Mouse (Mus musculus): ENCODE data around the gene Trp53. TPM values are rescaled to one million over a fixed set of nuclear protein-coding genes. Genes with fewer than 3 reads are reported as not detected.
A peak's percentile ranks its signal among the peaks of the same experiment; 100 is the strongest.

The Trp53 gene
- total and polyA plus RNA-seq, 2 experiments from 2014 or later: 30.3 to 34.5 TPM

- Histone ChIP-seq H3K4me2 (ENCODE audit: low read depth, low read length, poor library complexity, severe bottlenecking) (peak within 1 kb of the TSS; percentile 80), H3K4me3 (ENCODE audit: low read depth, low read length) (peak within 1 kb of the TSS; percentile 91), H3K9ac (replicated peaks; ENCODE audit: low read length, poor library complexity, severe bottlenecking) (peak within 1 kb of the TSS; percentile 90), H3K36me3 (ENCODE audit: insufficient read depth, low read length) (peaks cover 18% of the 10 kb centered on the region), H3K4me1 (ENCODE audit: insufficient read depth, low read length) (peaks cover 10% of the 10 kb centered on the region), H3K27me3 (ENCODE audit: insufficient read depth, low read length) (no peaks in the 10 kb centered on the region), H3K9me3 (ENCODE audit: low read length) (no peaks in the 10 kb centered on the region), H3K27ac (ENCODE audit: low read depth, low read length) (peak within 1 kb of the TSS; percentile 90)
- WGBS: 2% methylated on average over 32 of the region's 32 CpGs
- DNase-seq (ENCODE audit: low spot score) (peak; percentile 95), ATAC-seq (ENCODE audit: low FRiP score) (peak; percentile 91)
- TF ChIP-seq CTCF (IDR thresholded peaks at IDR 0.05): no peak
Observed at GRCm38 (mm10) chr11:69605726-69606490, 25.7 kb downstream of the Trp53 start, which contains the start of gene Atp1b2. Atp1b2 (minus strand) TSS chr11:69605942.

GRCm38 (mm10) chr11:69606491-69606795 lies 26.3 kb downstream of the Trp53 start:
- no peaks in the 10 kb centered on the region for H3K27me3 ChIP-seq (ENCODE audit: insufficient read depth, low read length)
- 77% methylated on average over 2 of the region's 2 CpGs for WGBS
- H3K9me3 ChIP-seq (ENCODE audit: low read length): no peaks in the 10 kb centered on the region
- H3K36me3 ChIP-seq (ENCODE audit: insufficient read depth, low read length): peaks cover 14% of the 10 kb centered on the region
- peak overlapping the region; percentile 57; the same call in 1 of the 2 replicates for H3K27ac ChIP-seq (ENCODE audit: low read depth, low read length)
- DNase-seq (ENCODE audit: low spot score): no peak
- H3K9ac ChIP-seq (replicated peaks; ENCODE audit: low read length, poor library complexity, severe bottlenecking): no peak overlapping the region
- ATAC-seq (ENCODE audit: low FRiP score): no peak
- H3K4me2 ChIP-seq (ENCODE audit: low read depth, low read length, poor library complexity, severe bottlenecking): peak overlapping the region; percentile 80
- no peak for TF ChIP-seq CTCF (IDR thresholded peaks at IDR 0.05)
- peak overlapping the region; percentile 91; the same call in 1 of the 2 replicates for H3K4me3 ChIP-seq (ENCODE audit: low read depth, low read length)
- H3K4me1 ChIP-seq (ENCODE audit: insufficient read depth, low read length): peaks cover 10% of the 10 kb centered on the region

GRCm38 (mm10) chr11:69606832-69607231 lies 26.7 kb downstream of the Trp53 start:
- ATAC-seq (ENCODE audit: low FRiP score) (no peak), DNase-seq (ENCODE audit: low spot score) (no peak)
- H3K27ac ChIP-seq (ENCODE audit: low read depth, low read length): no peak overlapping the region
- no peak overlapping the region for H3K4me2 ChIP-seq (ENCODE audit: low read depth, low read length, poor library complexity, severe bottlenecking)
- TF ChIP-seq CTCF (IDR thresholded peaks at IDR 0.05): no peak
- no peaks in the 10 kb centered on the region for H3K27me3 ChIP-seq (ENCODE audit: insufficient read depth, low read length)
- no peaks in the 10 kb centered on the region for H3K9me3 ChIP-seq (ENCODE audit: low read length)
- no peak overlapping the region for H3K4me3 ChIP-seq (ENCODE audit: low read depth, low read length)
- H3K4me1 ChIP-seq (ENCODE audit: insufficient read depth, low read length): peaks cover 10% of the 10 kb centered on the region
- 87% methylated on average over 2 of the region's 2 CpGs for WGBS
- H3K36me3 ChIP-seq (ENCODE audit: insufficient read depth, low read length): peaks cover 10% of the 10 kb centered on the region
- H3K9ac ChIP-seq (replicated peaks; ENCODE audit: low read length, poor library complexity, severe bottlenecking): no peak overlapping the region

GRCm38 (mm10) chr11:69608525-69608924 lies 28.4 kb downstream of the Trp53 start:
- TF ChIP-seq CTCF (IDR thresholded peaks at IDR 0.05): no peak
- no peaks in the 10 kb centered on the region for H3K36me3 ChIP-seq (ENCODE audit: insufficient read depth, low read length)
- no peak overlapping the region for H3K9ac ChIP-seq (replicated peaks; ENCODE audit: low read length, poor library complexity, severe bottlenecking)
- H3K4me3 ChIP-seq (ENCODE audit: low read depth, low read length): no peak overlapping the region
- WGBS: 93% methylated on average over 3 of the region's 3 CpGs
- H3K27ac ChIP-seq (ENCODE audit: low read depth, low read length): no peak overlapping the region
- H3K9me3 ChIP-seq (ENCODE audit: low read length): no peaks in the 10 kb centered on the region
- ATAC-seq (ENCODE audit: low FRiP score) (no peak), DNase-seq (ENCODE audit: low spot score) (no peak)
- H3K4me1 ChIP-seq (ENCODE audit: insufficient read depth, low read length): peaks cover 10% of the 10 kb centered on the region
- H3K27me3 ChIP-seq (ENCODE audit: insufficient read depth, low read length): no peaks in the 10 kb centered on the region
- H3K4me2 ChIP-seq (ENCODE audit: low read depth, low read length, poor library complexity, severe bottlenecking): no peak overlapping the region

DNA sequence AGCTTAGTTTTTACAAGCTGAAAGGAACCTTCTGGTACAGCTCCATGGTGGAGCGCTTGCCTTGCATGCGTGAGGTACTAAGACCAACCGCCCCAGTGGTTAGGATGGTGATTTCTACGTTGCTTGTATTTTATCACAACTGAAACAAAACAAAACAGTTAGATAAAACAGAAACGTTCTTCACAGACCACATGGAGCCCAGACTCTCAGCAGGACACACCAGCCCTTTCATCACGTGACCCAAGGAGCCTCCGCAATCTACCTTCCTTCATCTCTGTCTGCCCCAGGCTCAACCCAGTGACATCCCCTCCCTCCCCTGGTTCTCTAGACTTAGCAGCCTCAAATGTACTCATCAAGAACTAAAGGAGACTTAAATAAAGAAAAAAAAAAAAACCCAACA lies 29.3 kb downstream of the Trp53 start:
- Histone ChIP-seq H3K9me3 (ENCODE audit: low read length) (no peaks in the 10 kb centered on the region), H3K27me3 (ENCODE audit: insufficient read depth, low read length) (no peaks in the 10 kb centered on the region), H3K4me3 (ENCODE audit: low read depth, low read length) (no peak overlapping the region), H3K4me2 (ENCODE audit: low read depth, low read length, poor library complexity, severe bottlenecking) (no peak overlapping the region), H3K9ac (replicated peaks; ENCODE audit: low read length, poor library complexity, severe bottlenecking) (no peak overlapping the region), H3K27ac (ENCODE audit: low read depth, low read length) (no peak overlapping the region), H3K36me3 (ENCODE audit: insufficient read depth, low read length) (no peaks in the 10 kb centered on the region), H3K4me1 (ENCODE audit: insufficient read depth, low read length) (0 out of 2 replicates have a peak, but pooled peaks cover 3% of the 10 kb centered on the region)
- DNase-seq (ENCODE audit: low spot score) (no peak), ATAC-seq (ENCODE audit: low FRiP score) (no peak)
- WGBS: 63% methylated on average over 7 of the region's 7 CpGs
- TF ChIP-seq CTCF (IDR thresholded peaks at IDR 0.05): no peak

GRCm38 (mm10) chr11:69610899-69611298 lies 30.7 kb downstream of the Trp53 start:
- no peaks in the 10 kb centered on the region for H3K36me3 ChIP-seq (ENCODE audit: insufficient read depth, low read length)
- no peaks in the 10 kb centered on the region for H3K27me3 ChIP-seq (ENCODE audit: insufficient read depth, low read length)
- no peak overlapping the region for H3K4me2 ChIP-seq (ENCODE audit: low read depth, low read length, poor library complexity, severe bottlenecking)
- no peak overlapping the region for H3K4me3 ChIP-seq (ENCODE audit: low read depth, low read length)
- no peak overlapping the region for H3K9ac ChIP-seq (replicated peaks; ENCODE audit: low read length, poor library complexity, severe bottlenecking)
- peak; percentile 38; the same call in 1 of the 2 replicates for ATAC-seq (ENCODE audit: low FRiP score)
- 0 out of 2 replicates have a peak, but pooled peaks cover 3% of the 10 kb centered on the region for H3K4me1 ChIP-seq (ENCODE audit: insufficient read depth, low read length)
- TF ChIP-seq CTCF (IDR thresholded peaks at IDR 0.05): no peak
- WGBS: 69% methylated on average over 4 of the region's 4 CpGs
- no peaks in the 10 kb centered on the region for H3K9me3 ChIP-seq (ENCODE audit: low read length)
- no peak overlapping the region for H3K27ac ChIP-seq (ENCODE audit: low read depth, low read length)
- peak; percentile 68 for DNase-seq (ENCODE audit: low spot score)

Measured in midbrain, postnatal 0 days (tissue).